Mouse (Mus musculus): ENCODE measurements around the gene Prkd2.

- TF ChIP-seq E2F4 (IDR thresholded peaks at IDR 0.05; ENCODE audit: insufficient replicate concordance, low read depth, low read length), result no peak
- no peak for TF ChIP-seq MAFK (IDR thresholded peaks at IDR 0.05; ENCODE audit: insufficient replicate concordance, low read length)
- no peak for TF ChIP-seq ZC3H11A (IDR thresholded peaks at IDR 0.05; ENCODE audit: low read depth, low read length)
Measured at GRCm38 (mm10) chr7:16847507-16847906, 4.8 kb downstream of the Prkd2 start.
